Mouse (Mus musculus) adrenal gland, postnatal 4 days (tissue): ENCODE measurements around the gene Nck2. TPM values are rescaled to one million over a fixed set of nuclear protein-coding genes. Genes with fewer than 3 reads are reported as not detected.

Experiments
- DNase-seq, 2 experiments: peaks; one replicate each; pipeline ENCODE4 v3.0.0; 2021 to 2022; ENCODE audit warnings: low spot score in 2 of 2, mixed read lengths in 2 of 2
- total RNA-seq, 2 experiments: library from RNA; stranded (reverse); gene quantifications; 2 replicates each; pipeline ENCODE4 v1.2.3; 2021

The Nck2 gene
- total RNA-seq, 2 experiments from 2014 or later = 38.6 to 46.3 TPM

DNA sequence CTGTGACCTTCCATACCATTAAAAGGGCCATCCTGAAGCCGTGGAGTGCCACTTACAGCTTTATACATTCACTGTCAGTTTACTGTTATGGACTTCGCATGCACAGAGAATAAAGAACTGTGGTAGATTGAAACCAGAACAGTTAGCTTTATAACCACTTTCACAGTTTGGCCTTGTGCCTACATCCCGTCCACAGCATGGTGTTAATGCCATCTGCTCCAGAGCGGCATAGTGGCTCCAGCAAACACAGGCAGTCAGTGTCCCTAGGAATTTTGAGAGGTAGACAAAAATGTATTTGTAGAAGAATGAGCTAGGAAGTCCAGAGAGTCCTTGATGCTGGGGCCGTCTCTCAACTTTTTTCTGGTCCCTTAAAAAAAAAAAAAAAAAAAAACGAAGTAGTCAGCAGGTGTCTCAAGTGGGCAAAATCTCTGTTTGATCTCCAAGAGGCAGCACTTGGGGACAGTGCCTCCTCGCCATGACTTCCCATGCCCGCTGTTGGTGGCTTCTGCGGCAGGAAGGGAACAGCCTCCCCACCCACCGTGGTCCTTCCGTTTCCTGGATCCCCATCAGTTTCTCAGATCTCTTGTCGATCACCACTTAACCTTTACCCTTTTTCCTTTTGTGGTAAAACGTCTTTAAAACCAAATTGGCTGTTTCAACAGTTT is 117.8 kb downstream of the Nck2 start:
- DNase-seq = no peak

DNA sequence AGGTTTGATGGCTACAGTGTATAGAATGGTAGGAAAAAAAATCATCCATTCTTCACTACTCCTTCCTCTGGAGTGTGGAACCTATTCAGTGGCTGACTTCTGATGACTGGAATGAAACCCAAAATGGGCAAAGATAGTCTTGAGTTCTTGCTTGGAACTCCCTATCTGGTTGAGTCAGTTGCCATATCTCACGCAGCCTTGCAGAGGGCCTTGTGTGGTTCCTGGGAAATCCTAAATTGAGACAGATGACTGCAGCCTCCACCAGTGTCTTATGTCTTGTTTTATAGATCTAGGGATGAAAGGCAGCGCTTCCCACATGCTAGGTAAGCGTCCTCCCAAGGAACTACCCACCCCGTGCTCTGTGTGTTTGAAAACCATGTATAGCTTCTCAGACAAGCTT is 120.9 kb downstream of the Nck2 start:
- no peak for DNase-seq

- no peak for DNase-seq
Measured at GRCm38 (mm10) chr1:43566677-43567377, 122.4 kb downstream of the Nck2 start.

GRCm38 (mm10) chr1:43568824-43569223 is 124.4 kb downstream of the Nck2 start:
- no peak for DNase-seq

- no peak for DNase-seq
Measured at GRCm38 (mm10) chr1:43571105-43571504, 126.7 kb downstream of the Nck2 start.

DNA sequence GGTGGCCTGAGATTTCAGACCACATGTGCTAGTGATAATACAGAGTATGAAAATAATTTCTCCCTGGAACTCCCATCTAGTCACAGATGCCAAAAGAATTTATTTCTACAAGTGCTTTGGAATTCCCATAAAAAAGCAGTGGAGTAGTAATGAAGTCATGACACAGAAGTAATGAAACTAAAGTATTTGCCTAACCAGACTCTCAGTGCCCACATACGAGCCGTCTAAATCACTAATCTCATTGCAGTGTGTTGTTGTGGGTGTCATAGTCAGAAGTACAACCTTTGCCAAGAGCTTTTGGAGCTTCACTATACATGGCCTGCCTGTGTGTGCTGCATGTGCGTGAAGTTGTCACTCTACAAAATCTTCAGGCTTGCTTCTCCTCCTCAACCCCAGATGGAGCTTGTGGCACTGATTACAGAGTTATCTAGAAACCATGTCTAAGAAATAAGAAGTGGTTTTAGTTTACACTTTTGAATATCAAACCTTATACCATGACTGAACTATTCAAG is 130.5 kb downstream of the Nck2 start:
- DNase-seq = no peak

- DNase-seq = no peak
Measured at GRCm38 (mm10) chr1:43577371-43577770, 133.0 kb downstream of the Nck2 start.

DNA sequence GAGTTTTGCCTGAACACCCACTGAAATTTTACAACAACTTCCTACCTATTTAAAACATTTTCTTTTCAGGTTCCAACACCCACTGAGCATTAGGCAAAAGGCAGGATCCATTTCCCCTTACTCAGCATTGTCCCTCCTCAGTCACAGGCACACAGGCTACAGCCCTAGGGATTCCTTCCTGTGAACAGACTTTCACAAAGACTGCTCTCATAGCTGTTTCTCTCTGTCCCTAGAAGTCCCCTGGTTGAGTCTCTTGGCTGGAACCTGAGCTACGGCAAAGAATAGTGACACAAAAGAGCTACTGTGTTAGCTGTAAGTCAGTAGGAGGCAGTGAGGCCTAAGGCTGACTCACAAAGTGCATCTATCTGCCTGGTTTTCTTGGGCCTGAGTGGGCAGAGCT is 139.2 kb downstream of the Nck2 start:
- DNase-seq = no peak

GRCm38 (mm10) chr1:43589001-43589400 is 144.6 kb downstream of the Nck2 start:
- DNase-seq = no peak

GRCm38 (mm10) chr1:43589910-43590309 is 145.5 kb downstream of the Nck2 start:
- no peak for DNase-seq

DNA sequence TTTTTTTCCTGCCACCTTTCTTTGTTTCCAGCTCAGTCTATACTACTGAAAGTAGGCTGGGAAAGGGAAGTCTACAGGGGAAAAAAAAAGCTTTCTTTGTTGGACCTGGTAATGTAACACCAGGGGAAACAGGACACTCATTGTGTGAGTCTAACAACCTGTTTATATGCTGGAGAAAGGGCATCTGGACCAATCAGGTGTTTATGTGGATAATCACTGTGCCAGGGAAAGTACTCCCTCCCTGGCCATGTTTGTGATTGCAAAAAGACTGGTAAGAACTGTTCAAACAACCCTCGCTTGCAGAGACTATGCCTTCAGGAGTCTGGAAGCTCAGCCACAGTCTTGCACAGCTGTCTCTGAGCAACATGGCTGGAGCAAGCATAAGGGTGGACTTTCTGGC is 146.3 kb downstream of the Nck2 start:
- DNase-seq = no peak

DNA sequence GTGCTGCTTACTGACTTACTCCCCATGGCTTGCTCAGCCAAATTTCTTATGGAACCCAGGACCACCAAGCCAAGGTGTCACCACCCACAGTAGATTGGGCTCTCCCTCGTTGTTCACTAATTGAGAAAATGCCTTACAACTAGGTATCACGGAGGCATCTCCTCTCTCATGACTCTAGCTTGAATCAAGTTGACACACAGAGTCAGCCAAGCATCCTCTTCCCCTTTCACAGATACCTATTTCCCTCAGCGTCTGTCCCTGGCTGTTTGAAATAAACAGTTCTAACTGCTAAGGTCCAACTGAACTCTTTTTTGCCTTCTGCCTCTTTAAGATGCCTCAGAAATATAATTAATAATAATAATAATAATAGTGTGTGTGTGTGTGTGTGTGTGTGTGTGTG is 148.7 kb downstream of the Nck2 start:
- DNase-seq = no peak

DNA sequence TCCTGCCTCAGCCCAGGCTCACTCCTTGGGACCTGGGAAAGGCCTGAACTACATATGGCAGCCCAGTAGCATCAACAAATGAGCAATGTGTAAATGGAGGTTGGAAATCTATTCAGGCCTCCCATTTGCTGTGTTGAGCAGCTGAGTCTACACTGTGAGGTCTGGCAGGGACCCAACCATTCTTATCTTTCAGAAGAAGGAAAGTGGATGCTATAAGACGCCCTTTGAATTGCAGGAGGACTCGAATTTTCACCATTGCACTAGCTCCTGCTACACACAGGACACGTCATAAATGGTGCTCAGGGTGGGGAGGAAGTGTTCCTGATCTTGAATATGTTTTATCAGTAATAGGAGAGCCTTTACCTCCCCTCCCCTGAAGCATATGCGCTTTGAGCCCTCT is 150.4 kb downstream of the Nck2 start:
- no peak for DNase-seq

DNA sequence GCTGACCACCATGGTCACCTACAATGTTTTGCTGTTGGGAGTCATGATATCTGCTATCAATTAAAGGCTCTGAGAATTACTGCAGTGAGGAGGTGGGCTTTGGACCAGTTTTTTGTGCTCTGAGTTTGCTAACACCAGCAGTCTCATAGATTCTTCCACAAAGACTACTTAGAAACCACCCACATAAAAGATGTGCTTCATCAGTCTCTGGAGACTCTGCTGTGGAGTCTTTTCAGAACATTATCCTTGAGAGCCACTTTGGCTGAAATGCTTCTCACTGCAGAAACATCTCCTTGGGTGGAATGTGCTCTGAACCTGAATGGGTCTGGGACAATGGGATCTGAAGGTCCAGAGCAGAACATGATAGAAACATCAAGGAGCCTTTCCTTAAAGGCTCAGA is 153.4 kb downstream of the Nck2 start:
- DNase-seq = no peak

- DNase-seq = no peak
Measured at GRCm38 (mm10) chr1:43599483-43599882, 155.1 kb downstream of the Nck2 start.

DNA sequence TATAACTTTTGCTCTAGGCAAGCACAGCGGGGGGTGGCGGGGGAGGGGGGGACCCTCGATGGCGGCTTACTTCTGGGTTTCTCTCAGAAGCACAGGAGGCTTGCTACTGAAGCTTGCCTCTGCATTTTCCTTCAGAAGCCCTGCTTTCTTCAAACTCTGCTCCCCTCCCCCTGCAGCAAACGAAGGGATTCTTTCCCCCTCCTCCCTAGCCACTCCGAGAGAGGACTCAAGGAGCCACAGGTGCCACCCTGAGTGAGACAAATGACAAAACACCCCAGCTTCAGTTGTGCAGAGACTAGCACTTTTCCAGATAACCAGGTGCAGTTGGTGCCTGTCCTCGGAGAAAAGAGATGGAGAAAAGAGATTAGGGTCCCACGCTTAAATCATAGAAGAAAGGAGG is 156.7 kb downstream of the Nck2 start:
- DNase-seq = no peak

DNA sequence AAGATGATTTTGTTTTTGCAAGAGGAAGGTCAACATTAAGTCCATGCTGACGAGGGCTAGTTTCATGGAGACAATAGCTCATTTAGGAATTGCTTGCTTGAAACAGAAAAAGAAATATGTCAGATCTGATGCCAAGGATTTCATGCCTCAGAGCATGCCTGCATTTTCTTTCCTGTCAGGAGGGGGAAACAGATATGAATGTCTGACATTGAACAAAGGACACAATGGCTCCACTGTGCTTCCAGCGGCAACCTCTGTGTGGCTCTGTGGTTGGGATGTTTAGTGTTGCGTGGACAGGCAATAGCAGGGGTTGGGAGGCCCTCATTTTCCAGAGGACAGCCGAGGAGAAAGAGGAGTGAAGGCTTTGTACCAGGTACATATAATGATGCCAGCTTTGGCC is 171.6 kb downstream of the Nck2 start:
- DNase-seq = no peak

Other genes starting within 250 kb of the Nck2 start
- gene Fhl2, start 247.6 kb upstream of the Nck2 start, total RNA-seq = 10 to 100 TPM; 31.3 to 36.9 TPM